Mouse (Mus musculus): ENCODE measurements around the gene Atat1. TPM values are rescaled to one million over a fixed set of nuclear protein-coding genes. Genes with fewer than 3 reads are reported as not detected.

The Atat1 gene
- polyA plus RNA-seq, 1 experiment = 63.9 TPM

DNA sequence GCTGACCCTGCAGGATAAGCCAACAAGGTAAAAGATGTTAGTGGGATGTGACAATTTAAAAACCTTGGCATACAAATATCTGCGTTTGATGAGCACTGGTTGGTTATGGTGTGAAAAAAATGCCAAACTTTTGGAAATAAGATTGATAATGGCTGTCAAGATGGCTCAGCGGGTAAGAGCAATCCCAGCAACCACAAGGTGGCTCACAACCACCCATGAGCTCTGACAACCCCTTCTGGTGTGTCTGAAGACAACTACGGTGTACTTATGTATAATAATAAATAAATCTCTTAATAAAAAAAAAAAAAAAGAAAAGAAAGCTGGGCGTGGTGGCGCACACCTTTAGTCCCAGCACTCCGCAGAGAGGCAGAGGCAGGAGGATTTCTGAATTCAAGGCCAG is 5.1 kb upstream of the Atat1 start:
- Histone ChIP-seq H3K36me3 (ENCODE audit: control insufficient read depth, insufficient read depth, low read length) (peaks cover 10% of the 10 kb centered on the region), H3K27ac (ENCODE audit: control insufficient read depth, insufficient read depth, low read length) (no peak overlapping the region), H3K4me3 (ENCODE audit: control insufficient read depth, insufficient read depth, low read length) (no peak overlapping the region), H3K27me3 (ENCODE audit: control insufficient read depth, insufficient read depth, low read length) (no peaks in the 10 kb centered on the region), H3K4me1 (replicated peaks; ENCODE audit: control insufficient read depth, insufficient read depth, low read length) (peaks cover 13% of the 10 kb centered on the region)
- TF ChIP-seq CTCF (IDR thresholded peaks at IDR 0.05; ENCODE audit: borderline replicate concordance, control insufficient read depth, extremely low read depth, insufficient read depth, low read length, poor library complexity) = no peak
- TF ChIP-seq POLR2A (IDR thresholded peaks at IDR 0.05; ENCODE audit: control insufficient read depth, extremely low read depth, insufficient read depth, low read length, poor library complexity) = no peak
- 74% methylated on average over 6 of the region's 6 CpGs for WGBS
- no peak for DNase-seq

DNA sequence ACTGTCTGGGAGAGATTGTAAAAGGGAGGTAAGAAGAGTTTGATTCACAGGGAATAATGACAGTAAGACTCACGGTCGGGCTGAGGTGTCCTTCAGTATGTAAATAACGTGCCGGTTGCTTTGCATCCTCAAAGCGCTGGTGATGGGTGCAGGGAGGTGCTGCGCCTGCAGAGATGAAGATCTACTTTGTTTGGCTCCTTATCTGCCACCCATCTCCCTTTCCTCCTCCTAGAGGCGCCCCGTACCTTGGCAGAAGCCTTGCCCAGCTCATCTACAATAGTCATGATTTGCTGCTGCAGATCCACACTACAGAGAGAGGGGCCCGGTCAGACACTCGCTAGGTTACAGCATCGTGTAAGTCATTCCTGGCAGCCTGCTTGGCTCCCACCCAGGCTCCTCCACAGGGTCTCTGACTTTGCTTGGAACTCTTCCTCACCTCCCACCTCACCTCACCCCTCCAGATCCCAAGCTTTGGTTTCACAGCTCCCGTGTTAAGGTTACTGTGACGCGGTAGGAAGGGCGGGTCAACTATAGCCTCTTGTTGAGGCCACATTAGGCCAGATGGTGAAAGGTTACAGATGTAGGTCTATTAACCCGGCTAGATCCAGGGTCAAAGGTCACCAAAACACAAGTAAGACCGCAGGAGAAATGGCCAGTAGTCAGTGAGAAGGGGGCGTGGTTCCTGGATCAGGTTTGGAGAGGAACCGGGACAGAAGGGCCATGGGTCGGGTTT is 523 bp downstream of the Atat1 start:
- H3K36me3 ChIP-seq (ENCODE audit: control insufficient read depth, insufficient read depth, low read length) = no peaks in the 10 kb centered on the region
- 27% methylated on average over 20 of the region's 20 CpGs for WGBS
- H3K27me3 ChIP-seq (ENCODE audit: control insufficient read depth, insufficient read depth, low read length) = no peaks in the 10 kb centered on the region
- no peak for DNase-seq
- H3K27ac ChIP-seq (ENCODE audit: control insufficient read depth, insufficient read depth, low read length) = no peak overlapping the region
- TF ChIP-seq CTCF (IDR thresholded peaks at IDR 0.05; ENCODE audit: borderline replicate concordance, control insufficient read depth, extremely low read depth, insufficient read depth, low read length, poor library complexity) (no peak), POLR2A (IDR thresholded peaks at IDR 0.05; ENCODE audit: control insufficient read depth, extremely low read depth, insufficient read depth, low read length, poor library complexity) (no peak)
- peak overlapping the region; percentile 76 for H3K4me3 ChIP-seq (ENCODE audit: control insufficient read depth, insufficient read depth, low read length)
- peaks cover 12% of the 10 kb centered on the region for H3K4me1 ChIP-seq (replicated peaks; ENCODE audit: control insufficient read depth, insufficient read depth, low read length)

DNA sequence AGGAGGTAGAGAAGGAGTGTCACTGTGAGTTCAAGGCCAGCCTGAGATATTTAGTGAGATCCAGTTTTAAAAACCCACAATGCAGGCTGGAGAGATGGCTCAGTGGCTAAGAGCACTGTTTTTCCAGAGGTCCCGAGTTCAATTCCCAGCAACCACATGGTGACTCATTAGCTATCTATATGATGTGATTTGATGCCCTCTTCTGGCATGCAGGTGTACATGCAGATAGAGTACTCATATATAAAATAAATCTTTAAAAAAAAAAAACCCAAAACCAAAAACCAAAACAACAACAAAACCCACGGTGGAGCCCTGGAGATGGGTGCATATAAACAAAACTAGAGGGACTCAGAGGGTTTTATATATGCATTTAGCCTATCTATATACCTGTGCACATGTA is 2.3 kb downstream of the Atat1 start:
- Histone ChIP-seq H3K27ac (ENCODE audit: control insufficient read depth, insufficient read depth, low read length) (no peak overlapping the region), H3K4me1 (replicated peaks; ENCODE audit: control insufficient read depth, insufficient read depth, low read length) (peaks cover 24% of the 10 kb centered on the region), H3K27me3 (ENCODE audit: control insufficient read depth, insufficient read depth, low read length) (no peaks in the 10 kb centered on the region), H3K4me3 (ENCODE audit: control insufficient read depth, insufficient read depth, low read length) (no peak overlapping the region), H3K36me3 (ENCODE audit: control insufficient read depth, insufficient read depth, low read length) (no peaks in the 10 kb centered on the region)
- WGBS = 47% methylated on average over 2 of the region's 2 CpGs
- TF ChIP-seq POLR2A (IDR thresholded peaks at IDR 0.05; ENCODE audit: control insufficient read depth, extremely low read depth, insufficient read depth, low read length, poor library complexity) (no peak), CTCF (IDR thresholded peaks at IDR 0.05; ENCODE audit: borderline replicate concordance, control insufficient read depth, extremely low read depth, insufficient read depth, low read length, poor library complexity) (no peak)
- DNase-seq = no peak

DNA sequence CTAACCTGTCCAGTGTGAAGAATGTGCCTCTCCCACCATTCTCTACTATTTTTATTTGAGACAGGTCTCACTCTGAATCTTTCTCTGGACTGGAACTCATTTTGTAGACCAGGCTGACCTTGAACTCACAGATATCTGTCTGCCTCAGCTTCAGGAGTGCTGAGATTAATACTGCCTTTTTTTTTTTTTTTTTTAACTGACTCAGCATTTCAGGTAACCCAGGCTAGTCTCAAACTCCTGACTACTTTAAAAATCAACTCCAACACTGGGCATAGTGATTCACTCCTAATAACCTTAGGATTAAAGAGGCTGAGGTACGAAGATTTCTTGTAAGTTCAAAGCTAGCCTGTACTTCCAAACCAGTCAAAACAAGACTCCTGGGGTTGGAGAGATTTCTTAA is 4.3 kb downstream of the Atat1 start:
- no peak for DNase-seq
- Histone ChIP-seq H3K27ac (ENCODE audit: control insufficient read depth, insufficient read depth, low read length) (no peak overlapping the region), H3K36me3 (ENCODE audit: control insufficient read depth, insufficient read depth, low read length) (no peaks in the 10 kb centered on the region), H3K4me1 (replicated peaks; ENCODE audit: control insufficient read depth, insufficient read depth, low read length) (peaks cover 22% of the 10 kb centered on the region), H3K4me3 (ENCODE audit: control insufficient read depth, insufficient read depth, low read length) (no peak overlapping the region), H3K27me3 (ENCODE audit: control insufficient read depth, insufficient read depth, low read length) (no peaks in the 10 kb centered on the region)
- WGBS = 100% methylated on average over 1 of the region's 1 CpGs
- TF ChIP-seq CTCF (IDR thresholded peaks at IDR 0.05; ENCODE audit: borderline replicate concordance, control insufficient read depth, extremely low read depth, insufficient read depth, low read length, poor library complexity) = no peak
- TF ChIP-seq POLR2A (IDR thresholded peaks at IDR 0.05; ENCODE audit: control insufficient read depth, extremely low read depth, insufficient read depth, low read length, poor library complexity) = no peak

DNA sequence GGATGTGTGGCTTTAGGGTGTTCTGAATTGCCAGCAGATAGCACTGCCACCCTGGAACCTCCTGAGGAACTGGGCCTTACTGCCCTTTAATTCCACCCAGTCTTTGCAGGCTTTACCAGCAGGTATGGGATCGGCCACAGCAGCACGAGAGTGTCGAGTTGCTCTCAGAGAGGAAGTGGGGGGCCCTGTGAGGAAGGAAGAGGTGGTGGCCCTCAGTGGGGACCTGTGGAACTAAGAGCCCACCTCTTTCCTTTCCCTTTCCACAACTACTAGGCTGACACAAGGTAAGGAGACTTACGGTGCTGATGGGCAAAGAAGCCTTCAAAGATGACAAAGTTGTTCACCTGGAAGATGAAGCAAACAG is 5.9 kb downstream of the Atat1 start:
- no peaks in the 10 kb centered on the region for H3K27me3 ChIP-seq (ENCODE audit: control insufficient read depth, insufficient read depth, low read length)
- no peak overlapping the region for H3K4me3 ChIP-seq (ENCODE audit: control insufficient read depth, insufficient read depth, low read length)
- DNase-seq = no peak
- WGBS = 3% methylated on average over 4 of the region's 4 CpGs
- H3K27ac ChIP-seq (ENCODE audit: control insufficient read depth, insufficient read depth, low read length) = peak overlapping the region; percentile 44; the same call in 1 of the 2 replicates
- TF ChIP-seq CTCF (IDR thresholded peaks at IDR 0.05; ENCODE audit: borderline replicate concordance, control insufficient read depth, extremely low read depth, insufficient read depth, low read length, poor library complexity) (no peak), POLR2A (IDR thresholded peaks at IDR 0.05; ENCODE audit: control insufficient read depth, extremely low read depth, insufficient read depth, low read length, poor library complexity) (no peak)
- H3K36me3 ChIP-seq (ENCODE audit: control insufficient read depth, insufficient read depth, low read length) = no peaks in the 10 kb centered on the region
- peaks cover 13% of the 10 kb centered on the region for H3K4me1 ChIP-seq (replicated peaks; ENCODE audit: control insufficient read depth, insufficient read depth, low read length)

DNA sequence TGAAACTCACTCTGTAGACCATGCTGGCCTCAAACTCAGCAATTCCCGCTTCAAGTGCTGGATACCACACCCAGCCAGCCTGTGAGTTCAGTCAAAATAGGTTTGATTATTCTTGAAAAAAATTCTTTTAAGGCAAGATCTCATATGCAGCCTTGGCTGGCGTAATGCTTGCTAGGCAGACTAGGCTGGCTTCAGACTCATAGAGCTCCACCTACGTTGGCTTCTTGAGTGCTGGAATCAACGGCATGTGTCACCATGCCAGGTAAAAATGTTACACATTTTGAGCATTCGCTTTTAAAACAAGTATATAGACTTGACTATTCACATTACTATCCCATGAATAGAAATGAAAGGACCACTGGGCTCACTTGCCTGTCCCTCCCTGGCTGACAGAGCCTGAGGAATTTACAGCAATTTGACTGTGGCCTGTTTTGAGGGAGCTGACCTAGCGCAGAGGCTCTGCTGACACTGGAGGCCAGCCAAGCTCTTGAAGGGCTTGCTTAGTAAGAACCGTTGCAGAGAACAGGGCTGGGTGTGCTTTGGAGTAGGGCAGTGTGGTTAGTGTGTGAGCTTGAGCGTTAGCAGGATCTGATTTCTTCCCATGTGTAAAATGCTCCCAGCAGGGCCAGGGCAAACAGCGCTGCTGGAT is 6.4 kb downstream of the Atat1 start:
- Histone ChIP-seq H3K27ac (ENCODE audit: control insufficient read depth, insufficient read depth, low read length) (peak overlapping the region; percentile 44; the same call in 1 of the 2 replicates), H3K27me3 (ENCODE audit: control insufficient read depth, insufficient read depth, low read length) (no peaks in the 10 kb centered on the region), H3K36me3 (ENCODE audit: control insufficient read depth, insufficient read depth, low read length) (no peaks in the 10 kb centered on the region), H3K4me3 (ENCODE audit: control insufficient read depth, insufficient read depth, low read length) (no peak overlapping the region), H3K4me1 (replicated peaks; ENCODE audit: control insufficient read depth, insufficient read depth, low read length) (peaks cover 13% of the 10 kb centered on the region)
- TF ChIP-seq POLR2A (IDR thresholded peaks at IDR 0.05; ENCODE audit: control insufficient read depth, extremely low read depth, insufficient read depth, low read length, poor library complexity) (no peak), CTCF (IDR thresholded peaks at IDR 0.05; ENCODE audit: borderline replicate concordance, control insufficient read depth, extremely low read depth, insufficient read depth, low read length, poor library complexity) (no peak)
- no peak for DNase-seq
- WGBS = 58% methylated on average over 9 of the region's 9 CpGs

Measured in thymus, adult 2 months (tissue).